Mouse (Mus musculus) c-Kit-positive CD71-positive TER-119-positive erythroid progenitor cells, embryonic 14.5 days (primary cell): ENCODE measurements around the gene Epp13.
"Not testable (repeated sequence)": the region's sequence is repeated elsewhere in the genome, so short reads cannot be mapped to it uniquely, and the experiment has no call there.

Experiments used
- DNase-seq: peaks from one replicate; pipeline ENCODE4 v3.0.0-alpha.2; 2013; ENCODE audit warnings: low spot score

The Epp13 gene

DNA sequence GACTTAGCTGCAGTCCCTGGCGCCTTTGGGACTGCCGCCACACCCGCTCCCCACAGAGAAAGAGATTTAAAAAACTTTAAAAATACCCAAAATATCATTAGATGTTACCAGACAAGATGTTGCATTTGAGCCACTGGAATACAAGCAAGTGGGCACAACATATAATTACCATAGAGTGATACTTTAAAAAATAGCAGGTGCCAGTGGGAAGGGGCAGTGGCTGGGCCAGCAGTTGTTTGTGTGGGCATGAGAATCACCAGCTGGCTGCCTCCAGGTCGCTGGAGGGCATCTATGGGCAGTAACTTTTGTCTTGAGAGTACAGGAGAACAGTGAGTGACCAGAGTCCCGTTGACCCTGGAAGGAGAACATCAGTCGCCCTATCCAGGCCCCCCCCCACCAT, at the start of gene Epp13:
Gene Epp13 (plus strand): TSS at position 301 of the 400 bp plus-strand sequence.
- no peak for DNase-seq

DNA sequence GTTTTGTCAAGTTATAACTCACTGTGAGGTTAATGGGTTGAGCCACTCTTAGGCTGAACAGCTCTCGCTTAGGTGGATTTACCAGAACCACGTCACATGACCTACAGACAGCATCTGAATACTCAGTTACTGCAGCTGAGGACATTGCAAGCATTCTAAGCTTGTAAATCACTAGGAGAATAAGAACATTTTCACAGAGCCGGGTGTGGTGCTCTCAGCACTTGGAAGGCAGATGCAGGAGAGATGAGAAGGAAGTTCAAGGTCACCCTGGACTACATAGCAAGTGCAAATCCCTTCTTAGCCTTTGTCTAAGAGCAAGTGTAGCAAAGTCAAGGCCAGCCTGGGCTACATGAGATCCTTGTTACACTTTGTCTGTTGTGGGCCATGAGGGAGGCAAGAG, 48.3 kb upstream of the Epp13 start:
- DNase-seq: no peak

DNA sequence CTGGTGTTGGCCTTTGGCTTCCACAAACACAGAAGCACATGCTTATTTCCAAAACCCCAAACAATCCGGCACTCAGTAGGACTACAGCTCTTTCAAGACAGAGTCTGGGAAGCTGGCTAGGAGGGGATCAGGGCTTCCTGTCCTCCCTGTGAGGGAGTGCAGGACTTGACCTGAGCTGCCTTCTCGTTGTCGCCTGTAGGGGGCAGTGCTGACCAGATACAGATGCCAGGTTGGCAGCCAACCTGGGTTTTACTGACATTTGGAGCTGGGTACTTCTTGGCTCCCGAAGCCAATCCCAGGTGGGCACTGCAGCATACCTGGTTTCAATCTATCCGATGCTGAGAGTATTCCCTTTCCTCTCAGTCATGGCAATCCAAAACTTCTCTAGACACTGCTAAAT, 39.4 kb upstream of the Epp13 start:
- DNase-seq: peak; percentile 13

DNA sequence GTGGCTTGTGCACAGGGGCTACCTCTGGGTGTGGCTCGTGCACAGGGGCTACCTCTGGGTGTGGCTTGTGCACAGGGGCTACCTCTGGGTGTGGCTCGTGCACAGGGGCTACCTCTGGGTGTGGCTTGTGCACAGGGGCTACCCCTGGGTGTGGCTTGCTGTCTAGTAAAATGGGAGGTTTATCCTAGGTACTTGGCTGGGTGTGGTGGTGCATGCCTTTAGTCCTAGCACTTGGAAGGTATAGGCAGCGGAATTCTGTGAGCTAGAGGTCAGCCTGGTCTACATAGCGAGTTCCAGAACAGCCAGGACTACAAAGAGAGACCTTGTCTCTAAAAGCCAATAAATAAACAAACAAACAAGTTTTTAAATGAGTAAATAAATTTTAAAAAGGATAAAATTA, 37.8 kb upstream of the Epp13 start:
- DNase-seq: not testable (repeated sequence)

DNA sequence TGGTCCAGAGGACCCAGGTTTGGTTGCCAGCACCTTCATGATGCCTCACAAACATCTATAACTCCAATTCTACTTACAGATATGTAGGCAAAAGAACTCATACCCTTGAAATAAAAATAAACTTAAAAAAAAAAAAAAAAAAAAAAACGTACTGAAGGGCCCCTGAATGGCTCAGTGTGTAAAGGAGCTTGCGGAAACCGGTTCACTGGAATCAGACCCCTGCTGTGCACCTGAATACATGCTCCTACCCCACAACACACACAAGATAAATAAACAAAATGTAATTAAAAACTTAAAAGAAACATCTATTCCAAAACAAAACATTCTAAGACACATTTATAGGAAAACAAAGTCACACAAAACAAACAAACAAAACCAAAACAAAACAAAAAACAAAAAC, 32.4 kb upstream of the Epp13 start:
- no peak for DNase-seq

DNA sequence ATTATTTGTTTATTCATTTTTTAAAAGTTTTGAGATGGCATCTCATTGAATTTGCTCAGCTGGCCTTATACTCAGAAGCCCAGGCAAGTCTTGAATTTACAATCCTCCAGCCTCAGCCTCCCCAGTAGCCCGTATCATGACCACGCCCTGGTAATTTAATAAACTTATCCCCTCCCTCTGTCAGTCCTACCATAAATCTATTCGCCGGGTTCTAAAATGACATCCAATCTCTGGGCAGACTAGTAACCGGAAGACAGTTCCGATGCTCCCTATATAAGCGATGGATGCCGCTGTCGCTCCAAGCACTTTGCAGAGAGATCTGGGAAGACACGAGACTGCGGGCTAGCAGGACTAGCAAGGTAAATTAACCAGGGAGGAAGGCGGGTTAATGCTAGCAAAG, 30.5 kb upstream of the Epp13 start, which contains the start of gene Zscan5b:
Gene Zscan5b (plus strand): TSS at position 301 of the 400 bp plus-strand sequence.
- no peak for DNase-seq

DNA sequence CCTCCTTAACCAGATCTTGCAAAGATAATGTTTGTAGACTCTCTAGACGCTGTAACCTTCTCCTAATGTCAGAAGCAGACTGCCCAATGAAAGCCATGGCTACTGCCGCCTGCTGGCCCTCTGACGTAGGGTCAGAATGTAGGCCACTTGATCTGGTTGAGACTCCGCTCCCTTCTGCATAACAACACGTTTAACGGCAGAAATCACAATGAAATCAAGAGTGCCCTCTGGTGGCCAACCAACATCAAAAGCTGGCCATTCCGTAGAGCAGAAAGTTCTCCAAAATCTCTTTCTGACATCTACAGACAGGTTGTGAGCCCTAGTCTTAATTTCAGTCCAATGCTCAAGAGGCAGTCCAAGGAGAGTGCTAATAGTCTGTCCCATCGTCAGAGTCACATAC, 24.0 kb upstream of the Epp13 start:
- not testable (repeated sequence) for DNase-seq

DNA sequence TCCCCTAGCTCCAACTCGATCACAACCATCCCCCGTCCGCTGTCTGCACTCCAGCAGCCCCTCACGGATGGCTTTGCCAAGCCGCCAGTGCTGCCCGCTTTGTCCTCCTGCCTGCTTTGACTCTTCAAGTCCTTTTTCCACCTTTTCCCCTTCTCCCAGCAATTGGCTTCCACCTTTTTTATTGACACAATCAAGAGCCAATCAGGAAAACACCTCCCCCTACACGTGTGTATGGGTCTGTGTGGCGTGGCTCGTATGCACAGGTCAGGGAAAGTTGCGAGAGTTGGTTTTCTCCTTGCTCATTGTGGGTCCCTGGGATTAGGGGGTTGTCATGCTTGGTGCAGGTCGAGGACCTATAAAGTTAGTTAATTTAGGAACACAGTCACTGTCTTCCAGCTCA, 12.7 kb upstream of the Epp13 start:
- no peak for DNase-seq

DNA sequence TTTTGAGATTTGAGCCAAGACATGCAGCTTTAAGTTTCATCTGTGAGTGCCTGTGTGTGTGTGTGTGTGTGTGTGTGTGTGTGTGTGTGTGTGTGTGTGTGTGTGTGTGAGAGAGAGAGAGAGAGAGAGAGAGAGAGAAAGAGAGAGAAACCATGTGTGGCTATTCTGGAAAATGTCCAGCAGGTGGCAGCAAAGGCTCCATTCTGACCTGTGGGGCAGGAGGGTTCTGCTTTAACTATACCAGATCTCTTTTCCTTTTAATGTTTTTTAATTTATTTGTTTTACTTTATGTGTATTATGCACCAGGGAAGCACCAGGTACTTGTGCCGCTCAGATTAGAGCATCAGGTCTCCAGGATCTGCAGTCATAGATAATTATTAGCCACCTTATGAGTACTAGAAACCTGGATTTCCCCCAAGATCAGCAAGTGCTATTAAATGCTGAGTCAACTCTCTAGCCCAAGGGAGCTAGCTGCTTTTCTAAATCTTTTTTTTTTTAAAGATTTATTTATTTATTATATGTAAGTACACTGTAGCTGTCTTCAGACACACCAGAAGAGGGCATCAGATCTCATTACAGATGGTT, 11.6 kb upstream of the Epp13 start:
- peak; percentile 35 for DNase-seq

DNA sequence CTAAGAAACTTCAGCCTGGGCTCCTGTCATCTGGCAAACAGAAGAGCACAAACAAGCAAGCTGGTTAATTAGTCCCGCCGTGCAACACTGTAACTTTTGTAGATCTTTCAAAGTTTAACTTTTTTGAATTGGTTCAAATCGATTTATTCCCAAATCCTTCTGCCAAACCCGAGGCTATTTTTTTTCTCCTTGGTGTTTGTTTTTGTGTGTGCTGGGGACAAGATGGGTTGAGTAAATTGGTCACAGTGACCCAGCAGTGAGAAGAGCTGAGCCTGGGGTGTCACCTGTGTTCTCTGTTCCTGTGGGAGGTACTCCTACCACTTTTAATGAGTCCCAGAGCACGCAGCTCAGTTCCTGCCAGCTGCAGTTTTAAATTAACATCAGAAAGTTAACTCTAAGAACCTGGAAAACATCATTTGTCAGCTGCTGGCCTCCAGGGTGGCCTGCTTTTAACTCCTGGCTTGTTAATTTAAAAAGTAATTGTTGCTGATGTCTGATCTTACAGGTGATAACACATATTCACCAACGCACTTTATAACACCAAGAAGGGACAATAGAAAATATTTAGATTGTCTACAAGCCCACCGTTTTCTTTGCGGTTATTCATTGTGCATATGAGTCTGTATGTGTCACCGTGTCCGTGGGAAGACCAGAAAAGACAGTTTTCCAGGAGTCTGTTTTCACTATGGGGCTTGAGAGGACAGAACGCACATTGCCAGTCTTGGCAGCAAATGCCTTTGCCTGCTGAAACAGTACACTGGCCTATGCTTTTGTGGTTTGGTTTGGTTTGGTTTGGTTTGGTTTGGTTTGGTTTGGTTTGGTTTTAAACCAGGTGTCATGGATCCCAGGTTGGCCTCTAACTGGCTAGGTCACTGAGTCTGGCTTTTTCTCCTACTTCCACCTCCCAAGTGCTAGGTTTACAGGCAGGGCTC, 7.9 kb upstream of the Epp13 start:
- no peak for DNase-seq

DNA sequence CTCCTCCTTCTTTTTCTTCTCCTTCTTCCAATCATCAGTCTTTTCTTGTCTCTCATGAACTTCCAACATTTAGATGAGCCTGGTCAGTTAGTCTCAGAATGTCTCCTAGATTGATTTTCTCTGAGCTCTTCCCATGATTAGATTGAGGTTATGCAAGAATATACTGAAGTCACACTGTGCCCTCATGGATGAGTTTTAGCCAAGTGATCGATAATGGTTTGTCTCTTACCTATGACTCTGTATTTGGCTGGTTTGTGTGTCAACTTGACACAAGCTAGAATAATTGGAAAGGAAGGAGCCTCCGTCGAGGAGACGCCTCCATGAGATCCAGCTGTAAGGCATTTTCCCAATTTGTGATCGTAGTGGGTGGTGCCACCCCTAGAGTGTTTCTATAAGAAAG, 1.9 kb downstream of the Epp13 start:
- no peak for DNase-seq

DNA sequence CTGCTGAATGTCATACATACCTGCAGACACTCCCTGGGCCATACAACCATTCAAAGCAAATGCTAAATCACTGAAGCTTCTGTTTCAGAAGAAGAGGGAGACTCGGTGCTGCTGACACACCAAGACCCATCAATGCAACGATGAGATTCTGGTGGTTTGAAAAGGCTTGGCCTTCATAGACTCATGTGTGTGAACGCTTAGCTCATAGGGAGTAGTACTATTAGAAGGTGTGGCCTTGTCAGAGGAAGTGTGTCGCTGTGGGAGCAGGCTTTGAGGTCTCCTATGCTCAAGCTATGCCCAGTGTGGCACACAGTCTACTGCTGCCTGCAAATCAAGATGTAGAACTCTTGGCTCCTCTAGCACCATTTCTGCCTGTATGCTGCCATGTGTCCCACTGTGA, 4.9 kb downstream of the Epp13 start:
- DNase-seq: no peak

DNA sequence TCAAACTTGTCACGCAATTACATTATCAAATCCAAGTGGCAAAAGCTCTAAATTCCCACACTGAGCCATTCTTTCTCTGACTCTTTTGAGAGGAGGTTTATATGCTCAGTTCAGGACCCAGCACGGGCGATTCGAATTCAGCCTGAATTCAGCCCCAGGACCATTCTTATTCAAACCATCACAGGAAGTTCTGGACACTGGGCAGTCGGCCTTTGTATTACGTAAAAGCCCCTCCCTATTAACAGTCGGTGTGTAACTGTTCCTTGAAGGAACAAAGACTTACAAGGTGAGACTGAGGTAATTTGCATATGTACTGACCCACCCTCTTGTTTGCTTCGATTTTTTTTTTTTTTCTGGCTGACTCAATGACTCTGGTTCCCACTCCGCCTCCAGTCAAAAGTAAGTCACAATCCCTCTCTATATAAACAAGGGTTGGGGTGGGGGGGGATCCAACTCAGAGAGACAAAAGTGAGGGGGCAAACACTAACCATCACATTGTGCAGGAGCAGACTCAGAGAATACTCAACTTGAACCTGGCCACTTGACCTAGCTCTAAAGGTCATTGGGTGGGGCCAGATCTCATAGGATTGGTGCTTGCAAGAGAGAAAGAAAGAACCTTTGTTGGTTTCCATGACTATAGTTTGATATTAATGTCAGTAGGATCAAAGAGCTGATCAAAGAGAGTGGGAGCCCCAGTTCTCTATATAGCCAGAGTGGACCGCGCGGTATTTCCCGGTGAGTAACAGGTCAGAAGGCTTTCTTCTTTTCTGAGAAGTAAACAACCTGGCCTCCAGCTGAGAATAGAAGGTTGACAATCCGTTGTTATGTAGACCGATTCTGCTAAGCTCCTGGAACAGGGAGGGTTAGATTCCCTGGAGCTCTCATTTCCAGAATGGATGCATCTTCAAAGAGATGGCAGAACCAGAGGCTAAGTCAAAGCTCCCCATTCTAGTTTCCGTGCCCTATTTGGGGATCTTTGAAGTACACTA, 6.0 kb downstream of the Epp13 start:
- DNase-seq: no peak

DNA sequence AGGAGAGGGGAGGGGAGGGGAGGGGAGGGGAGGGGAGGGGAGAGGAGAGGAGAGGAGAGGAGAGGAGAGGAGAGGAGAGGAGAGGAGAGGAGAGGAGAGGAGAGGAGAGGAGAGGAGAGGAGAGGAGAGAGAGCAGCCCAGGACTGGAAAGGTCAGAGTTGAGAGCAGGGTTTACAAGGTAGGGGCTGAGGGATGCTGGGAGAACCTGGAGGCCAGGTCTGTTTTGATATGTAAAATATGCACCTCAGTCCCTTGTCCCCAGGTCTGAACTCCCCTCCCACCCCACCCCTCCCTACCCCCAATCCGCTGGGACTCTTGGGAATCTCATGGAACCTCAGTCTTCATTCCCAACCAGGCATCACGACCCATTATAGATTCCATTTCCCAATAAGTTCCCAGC, 7.5 kb downstream of the Epp13 start:
- not testable (repeated sequence) for DNase-seq

DNA sequence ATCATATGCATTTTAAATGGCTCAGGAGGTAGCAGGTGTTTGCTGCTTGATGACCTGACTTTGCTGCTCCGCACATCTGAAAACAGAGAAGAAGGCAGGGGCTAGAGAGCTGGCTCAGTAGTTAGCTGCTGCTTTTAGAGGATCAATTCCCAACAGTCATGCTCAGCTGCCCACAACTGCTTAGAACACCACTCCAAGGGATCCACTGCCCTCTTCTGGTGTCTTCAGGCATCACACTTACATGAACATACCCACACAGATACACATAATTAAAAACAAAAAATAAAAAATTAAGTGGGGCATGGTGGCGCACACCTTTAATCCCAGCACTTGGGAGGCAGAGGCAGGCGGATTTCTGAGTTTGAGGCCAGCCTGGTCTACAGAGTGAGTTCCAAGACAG, 9.6 kb downstream of the Epp13 start:
- no peak for DNase-seq

DNA sequence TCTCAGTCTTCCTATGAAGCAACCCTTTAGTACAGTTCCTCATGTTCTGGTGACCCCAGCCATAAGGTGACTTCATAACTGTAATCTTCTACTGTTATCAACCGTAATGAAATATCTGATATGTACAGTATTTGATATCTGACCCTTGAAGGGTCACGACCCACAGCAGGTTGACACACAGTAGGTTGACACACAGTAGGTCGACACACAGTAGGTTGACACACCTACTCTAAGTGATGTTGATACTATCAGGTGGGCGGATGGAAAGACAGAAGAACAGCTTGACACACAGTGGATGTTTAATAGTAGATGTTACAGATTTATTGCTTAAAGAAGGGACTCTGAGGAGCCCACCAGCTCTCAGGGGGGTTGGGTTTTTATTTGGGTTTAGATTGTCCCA, 10.5 kb downstream of the Epp13 start:
- DNase-seq: no peak

DNA sequence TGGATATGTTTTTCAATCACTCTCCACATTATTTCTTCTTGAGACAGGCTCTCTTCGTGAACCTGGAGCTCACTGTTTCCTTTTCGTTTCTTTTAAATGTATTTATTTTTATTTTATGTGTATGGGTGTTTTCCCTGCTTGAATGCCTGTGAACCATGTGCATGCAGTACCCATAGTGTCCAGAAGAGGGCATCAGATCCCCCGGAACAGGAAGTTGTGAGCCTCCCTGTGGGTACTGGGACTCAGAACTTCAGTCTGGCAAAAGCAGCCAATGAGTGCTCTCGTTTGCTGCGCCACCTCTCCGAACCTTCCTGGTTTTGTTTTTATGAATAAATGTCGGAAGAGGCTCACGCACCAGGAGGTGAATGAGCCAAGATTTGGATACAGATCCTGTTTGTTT, 13.2 kb downstream of the Epp13 start:
- peak; percentile 61 for DNase-seq

DNA sequence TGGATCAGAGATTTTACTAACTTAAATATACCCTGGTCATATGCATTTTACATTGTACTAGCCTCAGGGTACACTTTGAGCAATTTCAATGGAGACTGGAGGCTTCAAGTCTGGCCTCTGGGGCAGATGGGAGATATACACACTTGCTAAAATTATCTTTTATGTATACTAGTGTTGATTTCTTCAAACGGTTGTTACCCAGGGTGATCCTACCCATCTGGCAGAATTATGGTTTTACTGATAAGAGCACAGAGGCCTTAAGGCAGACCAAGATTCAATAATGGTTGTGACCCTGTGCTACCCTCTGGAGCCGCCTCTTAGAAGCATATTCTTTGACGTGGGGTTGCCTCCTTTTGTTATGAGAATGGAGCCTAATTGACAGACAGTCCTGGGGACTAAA, 25.4 kb downstream of the Epp13 start:
- DNase-seq: peak; percentile 36

DNA sequence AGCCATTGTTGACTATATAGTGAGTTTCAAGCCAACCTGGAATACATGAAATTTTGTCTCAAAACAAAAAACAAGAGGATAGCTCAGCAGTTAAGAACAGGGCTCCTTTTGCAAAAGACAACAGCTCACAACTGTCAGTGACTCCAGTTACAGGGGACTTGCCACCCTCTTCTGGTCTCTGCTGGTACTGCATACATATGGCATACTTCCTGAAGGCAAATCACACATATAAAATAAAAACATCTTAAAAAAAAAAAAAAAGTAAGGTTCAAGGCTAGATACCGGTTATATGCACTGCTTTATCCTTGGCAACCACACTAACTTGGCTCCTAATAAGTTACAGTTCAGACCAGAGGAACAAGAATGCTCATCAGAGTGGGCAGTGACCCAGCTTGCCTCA, 30.2 kb downstream of the Epp13 start:
- DNase-seq: peak; percentile 87

DNA sequence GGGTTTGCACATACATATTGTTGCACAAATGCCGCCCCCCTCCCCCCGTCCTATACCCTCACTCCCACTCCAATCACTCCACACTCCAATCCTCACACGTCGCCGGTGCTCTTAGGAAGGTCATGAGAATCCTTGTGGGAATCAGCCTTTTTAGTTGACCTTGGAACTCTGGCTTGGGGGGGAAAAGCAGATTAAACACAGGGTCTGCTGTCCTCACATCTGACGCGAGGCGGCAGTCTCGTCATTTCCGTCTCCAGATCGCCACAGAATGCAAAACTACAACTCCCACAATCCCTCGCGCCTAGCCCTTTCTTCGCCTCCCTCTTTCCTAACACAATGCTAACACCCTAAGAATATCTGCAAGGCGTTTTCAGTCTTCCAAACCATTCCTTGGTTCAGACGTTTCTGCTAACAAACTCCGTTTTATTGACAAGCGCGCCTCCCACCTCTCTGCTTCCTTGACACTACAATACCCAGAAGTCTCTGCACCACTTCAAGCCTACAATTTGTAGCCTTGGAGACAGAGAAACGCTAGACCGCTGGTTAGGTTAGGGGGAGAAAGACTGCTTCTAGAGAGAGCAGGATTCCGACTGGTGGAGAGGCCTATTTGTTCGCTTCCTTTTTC, 31.1 kb downstream of the Epp13 start:
- DNase-seq: peak; percentile 82

DNA sequence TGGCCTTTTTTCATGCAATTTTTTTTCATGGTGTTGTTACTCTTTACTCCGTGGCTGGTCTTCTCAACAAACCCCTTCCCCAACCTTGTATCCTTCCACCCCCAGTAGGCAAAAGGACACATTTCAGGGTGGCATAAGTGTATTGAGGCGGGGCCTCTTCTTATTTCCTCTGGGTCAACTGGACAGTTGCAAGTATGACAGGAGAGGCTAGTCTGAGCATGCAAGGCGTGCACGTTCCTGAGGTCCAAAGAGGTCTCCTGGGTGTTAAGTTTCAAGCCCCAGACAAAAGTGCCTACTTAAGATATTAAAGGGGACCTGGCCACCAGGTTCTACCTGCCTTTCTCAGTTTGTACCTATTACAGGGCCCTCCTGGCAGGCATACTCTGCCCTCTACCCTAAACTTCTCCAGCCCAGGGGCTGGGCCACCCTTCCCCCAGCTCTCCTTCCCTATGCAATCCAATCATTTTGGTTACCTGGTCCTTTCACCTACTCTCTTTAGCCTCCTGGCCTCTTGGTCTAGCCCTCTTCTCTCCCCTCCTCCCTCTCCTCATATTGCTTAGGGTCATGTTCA, 32.0 kb downstream of the Epp13 start:
- DNase-seq: no peak

DNA sequence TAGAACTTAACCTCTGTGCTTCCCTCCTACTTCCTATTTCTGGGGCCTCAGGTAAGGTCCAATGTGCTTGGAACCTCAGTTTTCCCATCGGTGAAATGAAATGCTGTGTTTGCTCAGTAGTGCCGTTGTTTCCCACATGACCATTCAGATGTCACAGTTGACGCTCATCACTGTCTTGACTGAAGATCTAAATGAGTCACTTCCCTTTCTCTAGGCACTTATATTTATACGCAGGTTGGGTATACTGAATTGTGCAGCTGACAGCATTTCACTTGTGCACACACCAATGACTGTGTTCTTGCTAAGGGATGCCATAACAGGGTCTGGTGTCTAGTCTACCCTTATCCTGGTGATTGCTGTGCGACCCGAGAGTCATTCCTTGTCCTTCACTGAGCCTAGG, 32.9 kb downstream of the Epp13 start:
- no peak for DNase-seq
